Mouse (Mus musculus): ENCODE results near the gene BC053393.
"Not testable (repeated sequence)": the region's sequence is repeated elsewhere in the genome, so short reads cannot be mapped to it uniquely, and the experiment has no call there.

The BC053393 gene

GRCm38 (mm10) chr11:46571327-46571726 is at the start of gene BC053393:
Gene BC053393 (plus strand): TSS chr11:46571536.
- no peak for ATAC-seq (ENCODE audit: insufficient number of reproducible peaks, low FRiP score, low TSS enrichment)

GRCm38 (mm10) chr11:46522719-46523118 is 48.6 kb upstream of the BC053393 start:
- no peak for ATAC-seq (ENCODE audit: insufficient number of reproducible peaks, low FRiP score, low TSS enrichment)

GRCm38 (mm10) chr11:46523912-46524311 is 47.4 kb upstream of the BC053393 start, which contains the start of gene Gm12169:
Gene Gm12169 (plus strand): TSS chr11:46524212.
- ATAC-seq (ENCODE audit: insufficient number of reproducible peaks, low FRiP score, low TSS enrichment) = no peak

GRCm38 (mm10) chr11:46530149-46530548 is 41.2 kb upstream of the BC053393 start:
- no peak for ATAC-seq (ENCODE audit: insufficient number of reproducible peaks, low FRiP score, low TSS enrichment)

- ATAC-seq (ENCODE audit: insufficient number of reproducible peaks, low FRiP score, low TSS enrichment) = no peak
Observed at GRCm38 (mm10) chr11:46536978-46537377, 34.4 kb upstream of the BC053393 start.

GRCm38 (mm10) chr11:46543530-46543929 is 27.8 kb upstream of the BC053393 start:
- no peak for ATAC-seq (ENCODE audit: insufficient number of reproducible peaks, low FRiP score, low TSS enrichment)

GRCm38 (mm10) chr11:46549721-46550120 is 21.6 kb upstream of the BC053393 start:
- ATAC-seq (ENCODE audit: insufficient number of reproducible peaks, low FRiP score, low TSS enrichment) = no peak

- no peak for ATAC-seq (ENCODE audit: insufficient number of reproducible peaks, low FRiP score, low TSS enrichment)
Observed at GRCm38 (mm10) chr11:46552741-46553140, 18.6 kb upstream of the BC053393 start.

GRCm38 (mm10) chr11:46561096-46561495 is 10.2 kb upstream of the BC053393 start:
- ATAC-seq (ENCODE audit: insufficient number of reproducible peaks, low FRiP score, low TSS enrichment) = no peak

- ATAC-seq (ENCODE audit: insufficient number of reproducible peaks, low FRiP score, low TSS enrichment) = no peak
Observed at GRCm38 (mm10) chr11:46564671-46565070, 6.7 kb upstream of the BC053393 start.

GRCm38 (mm10) chr11:46565967-46566366 is 5.4 kb upstream of the BC053393 start:
- no peak for ATAC-seq (ENCODE audit: insufficient number of reproducible peaks, low FRiP score, low TSS enrichment)

- ATAC-seq (ENCODE audit: insufficient number of reproducible peaks, low FRiP score, low TSS enrichment) = no peak
Observed at GRCm38 (mm10) chr11:46569107-46569506, 2.2 kb upstream of the BC053393 start.

GRCm38 (mm10) chr11:46578771-46579281 is 7.5 kb downstream of the BC053393 start:
- ATAC-seq (ENCODE audit: insufficient number of reproducible peaks, low FRiP score, low TSS enrichment) = no peak

GRCm38 (mm10) chr11:46580428-46580827 is 9.1 kb downstream of the BC053393 start:
- no peak for ATAC-seq (ENCODE audit: insufficient number of reproducible peaks, low FRiP score, low TSS enrichment)

GRCm38 (mm10) chr11:46582741-46583140 is 11.4 kb downstream of the BC053393 start:
- no peak for ATAC-seq (ENCODE audit: insufficient number of reproducible peaks, low FRiP score, low TSS enrichment)

GRCm38 (mm10) chr11:46592416-46592815 is 21.1 kb downstream of the BC053393 start:
- ATAC-seq (ENCODE audit: insufficient number of reproducible peaks, low FRiP score, low TSS enrichment) = no peak

- no peak for ATAC-seq (ENCODE audit: insufficient number of reproducible peaks, low FRiP score, low TSS enrichment)
Observed at GRCm38 (mm10) chr11:46619929-46620328, 48.6 kb downstream of the BC053393 start.

- ATAC-seq (ENCODE audit: insufficient number of reproducible peaks, low FRiP score, low TSS enrichment) = no peak
Observed at GRCm38 (mm10) chr11:46620414-46621168, 49.3 kb downstream of the BC053393 start.

GRCm38 (mm10) chr11:46629211-46629795 is 58.0 kb downstream of the BC053393 start, which contains the start of gene Dppa1:
Gene Dppa1 (minus strand): TSS chr11:46629261.
- ATAC-seq (ENCODE audit: insufficient number of reproducible peaks, low FRiP score, low TSS enrichment) = no peak

- ATAC-seq (ENCODE audit: insufficient number of reproducible peaks, low FRiP score, low TSS enrichment) = no peak
Observed at GRCm38 (mm10) chr11:46631635-46632034, 60.3 kb downstream of the BC053393 start.

- not testable (repeated sequence) for ATAC-seq (ENCODE audit: insufficient number of reproducible peaks, low FRiP score, low TSS enrichment)
Observed at GRCm38 (mm10) chr11:46635516-46635915, 64.2 kb downstream of the BC053393 start.

- no peak for ATAC-seq (ENCODE audit: insufficient number of reproducible peaks, low FRiP score, low TSS enrichment)
Observed at GRCm38 (mm10) chr11:46636568-46636967, 65.2 kb downstream of the BC053393 start.

All from cerebellum, adult (tissue).